Mouse (Mus musculus): ENCODE results near the gene Rcbtb2.

GRCm38 (mm10) chr14:73142896-73143709, 20.3 kb downstream of the Rcbtb2 start:
- no peak; the same call in none of the 2 replicates for TF ChIP-seq CTCF (IDR thresholded peaks at IDR 0.05)
- TF ChIP-seq EP300 (IDR thresholded peaks at IDR 0.05): no peak

All from lung, postnatal 0 days (tissue).